Mouse (Mus musculus) E14TG2a.4 (cell line): Measurements from ENCODE around the gene Scn1b.

Experiments used
- CTCF ChIP-seq: conservative IDR thresholded peaks from 2 replicates; pipeline ENCODE4 v1.5.1; 2014; ENCODE audit warnings: low read length
- NANOG ChIP-seq: IDR thresholded peaks from 2 replicates; pipeline ENCODE4 v1.6.1; 2014; ENCODE audit warnings: borderline replicate concordance, low read length, mixed read lengths
- POU5F1 ChIP-seq: IDR thresholded peaks from 2 replicates; pipeline ENCODE4 v1.6.1; 2014; ENCODE audit warnings: low read length, borderline replicate concordance

DNA sequence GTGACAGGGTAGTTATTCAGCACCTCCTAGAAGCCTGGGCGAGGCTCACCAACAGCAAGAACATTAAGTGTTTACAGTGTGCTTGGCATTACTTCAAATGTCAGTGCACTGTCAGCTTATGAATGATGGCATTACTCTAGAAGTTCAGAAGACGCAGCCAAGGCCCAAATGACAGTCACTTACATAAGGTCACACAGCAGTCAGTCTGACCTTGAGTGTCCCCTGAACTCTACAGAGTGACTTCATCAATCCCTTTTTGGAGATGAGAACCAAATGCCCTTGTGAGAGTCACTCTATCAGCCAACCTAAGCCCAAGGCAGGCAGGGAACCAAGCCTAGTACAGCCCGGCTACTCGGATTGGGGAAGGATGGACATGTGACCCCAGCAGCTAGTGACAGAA, 5.1 kb upstream of the Scn1b start:
- TF ChIP-seq CTCF (no peak), POU5F1 (no peak), NANOG (no peak)
